Mouse (Mus musculus): ENCODE data around the gene Ptprd.

DNA sequence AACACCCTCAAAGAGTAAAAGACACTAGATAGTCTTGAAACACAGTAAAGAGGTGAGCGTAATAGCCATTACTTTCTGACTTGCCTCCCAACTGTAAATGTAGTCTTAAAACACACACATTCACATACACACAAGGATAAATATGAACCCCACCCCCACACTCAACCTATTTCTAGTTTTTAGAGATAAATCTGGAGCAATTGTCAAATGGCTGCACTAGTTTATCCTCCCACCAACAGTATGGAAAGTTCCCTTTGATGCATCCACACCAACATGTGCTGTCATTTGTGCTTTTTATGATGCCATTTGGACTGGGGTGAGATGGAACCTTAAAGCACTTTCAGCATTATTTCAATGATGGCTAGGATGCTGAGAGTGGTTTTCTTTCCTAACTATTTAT lies 2019.7 kb downstream of the Ptprd start:
- TF ChIP-seq CTCF (conservative IDR thresholded peaks at IDR 0.05; ENCODE audit: low read length) = no peak
- TF ChIP-seq POU5F1 (IDR thresholded peaks at IDR 0.05; ENCODE audit: borderline replicate concordance, low read length) = no peak
- TF ChIP-seq NANOG (IDR thresholded peaks at IDR 0.05; ENCODE audit: borderline replicate concordance, low read length) = no peak
